Mouse (Mus musculus): ENCODE data around the gene Atp23. TPM values are rescaled to one million over a fixed set of nuclear protein-coding genes. Genes with fewer than 3 reads are reported as not detected.

Gene Atp23
- total RNA-seq, 2 experiments from 2014 or later: 4.2 to 4.5 TPM

GRCm38 (mm10) chr10:126919067-126919466 is 17.9 kb upstream of the Atp23 start:
- intact Hi-C loops (cut with DNase I): loop anchor here (1.0 kb wide), 2 partner anchors 71 to 111 kb away; partner anchors contain the start of gene Tsfm

GRCm38 (mm10) chr10:126914288-126914687 is 13.1 kb upstream of the Atp23 start:
- DNase-seq (ENCODE audit: low spot score): no peak
- intact Hi-C loops (cut with DNase I): no loop called here

More at GRCm38 (mm10) chr10:126919067-126919466, 17.9 kb upstream of the Atp23 start:
- peak; percentile 80 for DNase-seq (ENCODE audit: low spot score)

- DNase-seq (ENCODE audit: low spot score): no peak
- intact Hi-C loops (cut with DNase I): no loop called here
Measured at GRCm38 (mm10) chr10:126911479-126911878, 10.3 kb upstream of the Atp23 start.

GRCm38 (mm10) chr10:126906811-126907210 is 5.7 kb upstream of the Atp23 start:
- no peak for DNase-seq (ENCODE audit: low spot score)
- intact Hi-C loops (cut with DNase I): no loop called here

GRCm38 (mm10) chr10:126905650-126906075 is 4.5 kb upstream of the Atp23 start:
- peak; percentile 83 for DNase-seq (ENCODE audit: low spot score)
- intact Hi-C loops (cut with DNase I): no loop called here

- intact Hi-C loops (cut with DNase I): no loop called here
- DNase-seq (ENCODE audit: low spot score): no peak
Measured at GRCm38 (mm10) chr10:126905086-126905485, 3.9 kb upstream of the Atp23 start.

- intact Hi-C loops (cut with DNase I): no loop called here
- no peak for DNase-seq (ENCODE audit: low spot score)
Measured at GRCm38 (mm10) chr10:126904221-126904620, 3.1 kb upstream of the Atp23 start.

GRCm38 (mm10) chr10:126901488-126901843 is 311 bp upstream of the Atp23 start:
- intact Hi-C loops (cut with DNase I): no loop called here

GRCm38 (mm10) chr10:126895891-126896290 is 5.3 kb downstream of the Atp23 start:
- intact Hi-C loops (cut with DNase I): no loop called here
- no peak for DNase-seq (ENCODE audit: low spot score)

More at GRCm38 (mm10) chr10:126901488-126901843, 311 bp upstream of the Atp23 start:
- no peak for DNase-seq (ENCODE audit: low spot score)

GRCm38 (mm10) chr10:126894061-126894460 is 7.1 kb downstream of the Atp23 start:
- intact Hi-C loops (cut with DNase I): no loop called here
- no peak for DNase-seq (ENCODE audit: low spot score)

- DNase-seq (ENCODE audit: low spot score): no peak
- intact Hi-C loops (cut with DNase I): no loop called here
Measured at GRCm38 (mm10) chr10:126893145-126893544, 8.0 kb downstream of the Atp23 start.

GRCm38 (mm10) chr10:126873755-126874154 is 27.4 kb downstream of the Atp23 start:
- intact Hi-C loops (cut with DNase I): no loop called here
- no peak for DNase-seq (ENCODE audit: low spot score)

GRCm38 (mm10) chr10:126872256-126872655 is 28.9 kb downstream of the Atp23 start:
- DNase-seq (ENCODE audit: low spot score): no peak
- intact Hi-C loops (cut with DNase I): no loop called here

- DNase-seq (ENCODE audit: low spot score): peak; percentile 15
- intact Hi-C loops (cut with DNase I): no loop called here
Measured at GRCm38 (mm10) chr10:126869372-126870318, 31.5 kb downstream of the Atp23 start.

- DNase-seq (ENCODE audit: low spot score): no peak
- intact Hi-C loops (cut with DNase I): no loop called here
Measured at GRCm38 (mm10) chr10:126865284-126865683, 35.9 kb downstream of the Atp23 start.

- intact Hi-C loops (cut with DNase I): no loop called here
Measured at GRCm38 (mm10) chr10:126862193-126862592, 39.0 kb downstream of the Atp23 start.

GRCm38 (mm10) chr10:126853286-126853685 is 47.9 kb downstream of the Atp23 start:
- intact Hi-C loops (cut with DNase I): no loop called here
- DNase-seq (ENCODE audit: low spot score): no peak

More at GRCm38 (mm10) chr10:126862193-126862592, 39.0 kb downstream of the Atp23 start:
- no peak for DNase-seq (ENCODE audit: low spot score)

- intact Hi-C loops (cut with DNase I): no loop called here
- DNase-seq (ENCODE audit: low spot score): no peak
Measured at GRCm38 (mm10) chr10:126845309-126845911, 55.7 kb downstream of the Atp23 start.

- intact Hi-C loops (cut with DNase I): no loop called here
- DNase-seq (ENCODE audit: low spot score): no peak
Measured at GRCm38 (mm10) chr10:126844689-126845088, 56.5 kb downstream of the Atp23 start.

GRCm38 (mm10) chr10:126840266-126840665 is 60.9 kb downstream of the Atp23 start:
- no peak for DNase-seq (ENCODE audit: low spot score)
- intact Hi-C loops (cut with DNase I): no loop called here

- DNase-seq (ENCODE audit: low spot score): no peak
- intact Hi-C loops (cut with DNase I): no loop called here
Measured at GRCm38 (mm10) chr10:126833006-126833405, 68.1 kb downstream of the Atp23 start.

Measured in heart, postnatal 25 days (tissue).